Mouse (Mus musculus): ENCODE measurements at regions not wholly inside any gene's neighbourhood (a gene's known extent, or its start where the extent isn't known, plus 50 kb on each side); places are given as distances from the start of the nearest gene placed in this dataset.

DNA sequence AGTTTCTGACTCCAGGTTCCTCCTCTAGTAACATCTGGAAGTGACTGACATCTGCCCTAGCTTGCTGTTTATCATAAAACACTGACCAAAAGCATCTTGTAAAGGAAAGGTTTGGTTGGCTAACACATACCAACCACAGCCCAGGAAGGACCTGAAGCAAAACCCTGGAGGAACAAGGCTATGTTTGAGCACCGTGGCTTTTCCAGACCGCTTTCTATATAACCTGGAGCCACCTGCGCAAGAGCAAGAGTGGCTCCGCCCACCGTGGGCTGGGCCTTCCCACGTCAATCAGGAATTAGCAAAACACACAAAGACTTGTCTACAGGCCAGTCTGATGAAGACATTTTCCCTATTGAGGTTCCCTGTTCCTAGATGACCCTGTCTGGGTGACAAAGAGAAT lies 177.5 kb upstream of the Dapk1 start:
- no peak for TF ChIP-seq CTCF (IDR thresholded peaks at IDR 0.05; ENCODE audit: low read depth)
- no peak for TF ChIP-seq EP300 (IDR thresholded peaks at IDR 0.05; ENCODE audit: low read depth)

Data from liver, postnatal 0 days (tissue).